Mouse (Mus musculus) thymus, postnatal 36 days (tissue): Measurements from ENCODE around the gene Cars2.
A peak's percentile ranks its signal among the peaks of the same experiment; 100 is the strongest.
"Not testable (repeated sequence)": the region's sequence is repeated elsewhere in the genome, so short reads cannot be mapped to it uniquely, and the experiment has no call there.

Experiments
- DNase-seq, 2 experiments: peaks; one replicate each; pipeline ENCODE4 v3.0.0; 2022; ENCODE audit warnings: mixed read lengths in 2 of 2

The Cars2 gene

GRCm38 (mm10) chr8:11470694-11471093 lies 79.9 kb downstream of the Cars2 start:
- DNase-seq, result no peak

GRCm38 (mm10) chr8:11469095-11469494 lies 81.5 kb downstream of the Cars2 start:
- DNase-seq, result peak; percentile 32

GRCm38 (mm10) chr8:11466528-11466927 lies 84.1 kb downstream of the Cars2 start:
- DNase-seq, result not testable (repeated sequence)

GRCm38 (mm10) chr8:11465619-11466018 lies 85.0 kb downstream of the Cars2 start:
- no peak for DNase-seq

- no peak for DNase-seq
Measured at GRCm38 (mm10) chr8:11464707-11464964, 85.9 kb downstream of the Cars2 start.
